27 mouse cellular contexts compared by ENCODE assay signal in the genomic region with DNA sequence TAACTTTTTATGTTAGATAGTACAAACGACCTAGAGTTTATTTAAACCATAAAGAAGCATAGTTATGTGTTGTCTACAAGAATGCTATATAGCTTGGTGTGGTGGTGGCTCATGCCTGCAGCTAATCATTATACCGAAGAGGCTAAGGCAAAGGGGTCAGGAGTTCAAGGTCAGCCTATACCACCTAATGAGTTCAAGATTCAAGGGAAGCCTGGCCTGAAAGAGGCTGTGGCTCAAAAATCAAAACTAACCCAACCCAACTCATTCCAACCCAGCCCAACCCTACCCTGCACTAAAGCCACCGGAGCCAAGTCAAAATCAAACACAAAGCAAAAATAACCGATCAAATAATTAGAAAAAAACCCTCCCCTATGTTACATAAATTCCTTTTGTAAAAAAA.
"Had no signal": no experiment of that assay in that cellular context is flagged by ENCODE, and none has a peak within 500 bp of the region (broad histone marks: within the 10 kb centered on the region; RNA-seq: fewer than 3 reads in every experiment).

No protein-coding gene starts in this region.

- H3K9me3 ChIP-seq: embryonic facial prominence, embryonic 10.5 days; embryonic facial prominence, embryonic 12.5 days; embryonic facial prominence, embryonic 13.5 days; embryonic facial prominence, embryonic 15.5 days; forebrain, embryonic 10.5 days; forebrain, embryonic 12.5 days; forebrain, embryonic 13.5 days; forebrain, embryonic 15.5 days had no signal

- H3K36me3 ChIP-seq: embryonic facial prominence, embryonic 10.5 days; embryonic facial prominence, embryonic 12.5 days; embryonic facial prominence, embryonic 13.5 days; embryonic facial prominence, embryonic 15.5 days; forebrain, embryonic 10.5 days; forebrain, embryonic 12.5 days; forebrain, embryonic 15.5 days had no signal

- H3K27me3 ChIP-seq: embryonic facial prominence, embryonic 12.5 days; embryonic facial prominence, embryonic 13.5 days; embryonic facial prominence, embryonic 15.5 days; forebrain, embryonic 12.5 days; forebrain, embryonic 13.5 days; forebrain, embryonic 15.5 days had no signal

- H3K4me3 ChIP-seq: embryonic facial prominence, embryonic 10.5 days; embryonic facial prominence, embryonic 12.5 days; embryonic facial prominence, embryonic 13.5 days; embryonic facial prominence, embryonic 15.5 days; erythroblast, embryonic 14.5 days; forebrain, embryonic 10.5 days; forebrain, embryonic 12.5 days; forebrain, embryonic 13.5 days; forebrain, embryonic 15.5 days; gastrocnemius, adult 2 months; heart, adult 2 months had no signal

- ATAC-seq: forebrain, embryonic 13.5 days; forebrain, embryonic 14.5 days; forebrain, embryonic 15.5 days; forebrain, embryonic 16.5 days; forebrain, postnatal 0 days had no signal

- H3K4me2 ChIP-seq: embryonic facial prominence, embryonic 12.5 days; embryonic facial prominence, embryonic 13.5 days; embryonic facial prominence, embryonic 15.5 days; forebrain, embryonic 12.5 days; forebrain, embryonic 13.5 days; forebrain, embryonic 15.5 days had no signal

- H3K4me1 ChIP-seq: embryonic facial prominence, embryonic 13.5 days; forebrain, embryonic 12.5 days; forebrain, embryonic 13.5 days; forebrain, embryonic 15.5 days had no signal

- H3K9ac ChIP-seq: embryonic facial prominence, embryonic 12.5 days; embryonic facial prominence, embryonic 13.5 days; embryonic facial prominence, embryonic 15.5 days; forebrain, embryonic 12.5 days; forebrain, embryonic 13.5 days; forebrain, embryonic 15.5 days; forebrain, postnatal 0 days had no signal

- H3K27ac ChIP-seq: embryonic facial prominence, embryonic 10.5 days; embryonic facial prominence, embryonic 12.5 days; embryonic facial prominence, embryonic 13.5 days; embryonic facial prominence, embryonic 15.5 days; forebrain, embryonic 10.5 days; forebrain, embryonic 12.5 days; forebrain, embryonic 13.5 days; forebrain, embryonic 15.5 days; heart, adult 2 months had no signal

- DNase-seq: cerebellum, adult 9-10 months; cerebellum, adult 9-11 months; cerebellum, postnatal 10 days; cerebellum, postnatal 14 days; cerebellum, postnatal 25 days; cerebellum, postnatal 36 days; embryo, embryonic 11 days; forebrain, postnatal 0 days; gastrocnemius, adult 2 months; gastrocnemius, postnatal 10 days; gastrocnemius, postnatal 14 days; gastrocnemius, postnatal 25 days; gastrocnemius, postnatal 36 days; heart, adult 11 months; heart, adult 18-20 months; heart, adult 2 months had no signal
